Mouse (Mus musculus): Measurements from ENCODE around the gene Gca. TPM values are rescaled to one million over a fixed set of nuclear protein-coding genes. Genes with fewer than 3 reads are reported as not detected.
"Not testable (repeated sequence)": the region's sequence is repeated elsewhere in the genome, so short reads cannot be mapped to it uniquely, and the experiment has no call there.

Gene Gca
- polyA plus RNA-seq, 1 experiment, result 0.13 TPM

GRCm38 (mm10) chr2:62709633-62710032, 45.5 kb downstream of the Gca start:
- H3ac ChIP-seq (ENCODE audit: control insufficient read depth, insufficient read length), result no peak overlapping the region
- H3K4me3 ChIP-seq, result no peak overlapping the region
- H3K27me3 ChIP-seq (ENCODE audit: control insufficient read depth, insufficient read depth, insufficient read length), result no peaks in the 10 kb centered on the region
- TF ChIP-seq SRF (IDR thresholded peaks at IDR 0.05; ENCODE audit: control insufficient read depth, insufficient read length, low read depth) (no peak), MYOG (IDR thresholded peaks at IDR 0.05; ENCODE audit: control insufficient read depth in 1 of 3, insufficient read depth in 1 of 3, insufficient read length in 2 of 3, low read depth in 2 of 3) (no peak), POLR2AphosphoS2 (IDR thresholded peaks at IDR 0.05; ENCODE audit: insufficient read length, low read depth) (no peak), MYOD1 (IDR thresholded peaks at IDR 0.05; ENCODE audit: control insufficient read depth in 1 of 3, insufficient read length in 2 of 3, low read depth in 2 of 3) (no peak), CEBPB (IDR thresholded peaks at IDR 0.05; ENCODE audit: insufficient read depth, poor library complexity, severe bottlenecking) (no peak), USF1 (IDR thresholded peaks at IDR 0.05; ENCODE audit: low read depth) (no peak), TCF12 (IDR thresholded peaks at IDR 0.05; ENCODE audit: insufficient read depth, poor library complexity, severe bottlenecking) (no peak), MAX (IDR thresholded peaks at IDR 0.05; ENCODE audit: low read depth) (no peak), POLR2A (IDR thresholded peaks at IDR 0.05; ENCODE audit: insufficient read length, low read depth) (no peak), E2F4 (IDR thresholded peaks at IDR 0.05; ENCODE audit: insufficient read depth) (no peak), REST (IDR thresholded peaks at IDR 0.05; ENCODE audit: insufficient read depth, insufficient read length) (no peak), TCF3 (IDR thresholded peaks at IDR 0.05; ENCODE audit: insufficient read length, low read depth) (no peak)
- H3K36me3 ChIP-seq (ENCODE audit: control insufficient read depth, insufficient read depth), result no peaks in the 10 kb centered on the region
- H3K4me2 ChIP-seq (ENCODE audit: low read depth), result no peak overlapping the region
- H3K79me2 ChIP-seq (ENCODE audit: control insufficient read depth, insufficient read depth), result no peaks in the 10 kb centered on the region

- not testable (repeated sequence) for H3K79me2 ChIP-seq (ENCODE audit: control insufficient read depth, insufficient read depth); H3K4me3 ChIP-seq; H3K4me2 ChIP-seq (ENCODE audit: low read depth); H3ac ChIP-seq (ENCODE audit: control insufficient read depth, insufficient read length); H3K36me3 ChIP-seq (ENCODE audit: control insufficient read depth, insufficient read depth); H3K27me3 ChIP-seq (ENCODE audit: control insufficient read depth, insufficient read depth, insufficient read length)
Measured at GRCm38 (mm10) chr2:62714362-62714761, 50.3 kb downstream of the Gca start.

GRCm38 (mm10) chr2:62715260-62715659, 51.2 kb downstream of the Gca start:
- Histone ChIP-seq H3K4me3 (no peak overlapping the region), H3K4me2 (ENCODE audit: low read depth) (no peak overlapping the region), H3K27me3 (ENCODE audit: control insufficient read depth, insufficient read depth, insufficient read length) (no peaks in the 10 kb centered on the region), H3K36me3 (ENCODE audit: control insufficient read depth, insufficient read depth) (no peaks in the 10 kb centered on the region), H3ac (ENCODE audit: control insufficient read depth, insufficient read length) (no peak overlapping the region), H3K79me2 (ENCODE audit: control insufficient read depth, insufficient read depth) (no peaks in the 10 kb centered on the region)
- no peak for TF ChIP-seq TCF3 (IDR thresholded peaks at IDR 0.05; ENCODE audit: insufficient read length, low read depth)
- no peak for TF ChIP-seq TCF12 (IDR thresholded peaks at IDR 0.05; ENCODE audit: insufficient read depth, poor library complexity, severe bottlenecking)
- TF ChIP-seq E2F4 (IDR thresholded peaks at IDR 0.05; ENCODE audit: insufficient read depth), result no peak
- no peak for TF ChIP-seq USF1 (IDR thresholded peaks at IDR 0.05; ENCODE audit: low read depth)
- TF ChIP-seq POLR2A (IDR thresholded peaks at IDR 0.05; ENCODE audit: insufficient read length, low read depth), result no peak
- no peak for TF ChIP-seq MYOD1 (IDR thresholded peaks at IDR 0.05; ENCODE audit: control insufficient read depth in 1 of 3, insufficient read length in 2 of 3, low read depth in 2 of 3)
- no peak for TF ChIP-seq MAX (IDR thresholded peaks at IDR 0.05; ENCODE audit: low read depth)
- TF ChIP-seq SRF (IDR thresholded peaks at IDR 0.05; ENCODE audit: control insufficient read depth, insufficient read length, low read depth), result no peak
- no peak for TF ChIP-seq CEBPB (IDR thresholded peaks at IDR 0.05; ENCODE audit: insufficient read depth, poor library complexity, severe bottlenecking)
- TF ChIP-seq REST (IDR thresholded peaks at IDR 0.05; ENCODE audit: insufficient read depth, insufficient read length), result no peak
- TF ChIP-seq POLR2AphosphoS2 (IDR thresholded peaks at IDR 0.05; ENCODE audit: insufficient read length, low read depth), result no peak
- TF ChIP-seq MYOG (IDR thresholded peaks at IDR 0.05; ENCODE audit: control insufficient read depth in 1 of 3, insufficient read depth in 1 of 3, insufficient read length in 2 of 3, low read depth in 2 of 3), result no peak

GRCm38 (mm10) chr2:62717270-62717669, 53.2 kb downstream of the Gca start:
- Histone ChIP-seq H3K4me3 (no peak overlapping the region), H3K36me3 (ENCODE audit: control insufficient read depth, insufficient read depth) (no peaks in the 10 kb centered on the region), H3K79me2 (ENCODE audit: control insufficient read depth, insufficient read depth) (no peaks in the 10 kb centered on the region), H3ac (ENCODE audit: control insufficient read depth, insufficient read length) (no peak overlapping the region), H3K27me3 (ENCODE audit: control insufficient read depth, insufficient read depth, insufficient read length) (no peaks in the 10 kb centered on the region), H3K4me2 (ENCODE audit: low read depth) (no peak overlapping the region)
- no peak for TF ChIP-seq REST (IDR thresholded peaks at IDR 0.05; ENCODE audit: insufficient read depth, insufficient read length)

- no peaks in the 10 kb centered on the region for H3K36me3 ChIP-seq (ENCODE audit: control insufficient read depth, insufficient read depth)
- TF ChIP-seq POLR2A (IDR thresholded peaks at IDR 0.05; ENCODE audit: insufficient read length, low read depth), result no peak
Measured at GRCm38 (mm10) chr2:62718411-62718810, 54.3 kb downstream of the Gca start.

GRCm38 (mm10) chr2:62725946-62726345, 61.9 kb downstream of the Gca start:
- Histone ChIP-seq H3K4me3 (no peak overlapping the region), H3K4me2 (ENCODE audit: low read depth) (no peak overlapping the region), H3K27me3 (ENCODE audit: control insufficient read depth, insufficient read depth, insufficient read length) (no peaks in the 10 kb centered on the region), H3ac (ENCODE audit: control insufficient read depth, insufficient read length) (no peak overlapping the region), H3K79me2 (ENCODE audit: control insufficient read depth, insufficient read depth) (no peaks in the 10 kb centered on the region), H3K36me3 (ENCODE audit: control insufficient read depth, insufficient read depth) (no peaks in the 10 kb centered on the region)
- TF ChIP-seq E2F4 (IDR thresholded peaks at IDR 0.05; ENCODE audit: insufficient read depth) (no peak), SRF (IDR thresholded peaks at IDR 0.05; ENCODE audit: control insufficient read depth, insufficient read length, low read depth) (no peak)

More at GRCm38 (mm10) chr2:62718411-62718810, 54.3 kb downstream of the Gca start:
- no peak overlapping the region for H3K4me2 ChIP-seq (ENCODE audit: low read depth)
- H3K4me3 ChIP-seq, result no peak overlapping the region
- H3ac ChIP-seq (ENCODE audit: control insufficient read depth, insufficient read length), result no peak overlapping the region
- H3K79me2 ChIP-seq (ENCODE audit: control insufficient read depth, insufficient read depth), result no peaks in the 10 kb centered on the region
- H3K27me3 ChIP-seq (ENCODE audit: control insufficient read depth, insufficient read depth, insufficient read length), result no peaks in the 10 kb centered on the region

All from myocyte (in vitro differentiated cells).